Mouse (Mus musculus) intestine, embryonic 15.5 days (tissue): Measurements from ENCODE around the gene Prrt1. TPM values are rescaled to one million over a fixed set of nuclear protein-coding genes. Genes with fewer than 3 reads are reported as not detected.

Experiments
- ATAC-seq: fragments of 200-750 bp; cut with Nextera tagmentation; 2 replicates; pipeline ENCODE4 v1.8.0; 2017; ENCODE audit warnings: moderate TSS enrichment, moderate library complexity
- H3K27ac ChIP-seq: fragments of 300-500 bp; sonication (generic); 2 replicates; pipeline ENCODE4 v1.5.1; 2015; ENCODE audit warnings: mild to moderate bottlenecking, inconsistent platforms
- H3K27me3 ChIP-seq: fragments of 300-500 bp; sonication (generic); replicated peaks from 2 replicates; pipeline ENCODE4 v1.6.1; 2015; ENCODE audit warnings: inconsistent platforms
- H3K36me3 ChIP-seq: fragments of 300-500 bp; sonication (generic); 2 replicates; pipeline ENCODE4 v1.6.1; 2015; ENCODE audit warnings: inconsistent platforms
- H3K4me1 ChIP-seq: fragments of 300-500 bp; sonication (generic); replicated peaks from 2 replicates; pipeline ENCODE4 v1.6.1; 2015; ENCODE audit warnings: inconsistent platforms
- H3K4me2 ChIP-seq: fragments of 300-500 bp; sonication (generic); replicated peaks from 2 replicates; pipeline ENCODE4 v1.6.1; 2015; ENCODE audit warnings: mild to moderate bottlenecking, inconsistent platforms
- H3K4me3 ChIP-seq: fragments of 300-500 bp; sonication (generic); replicated peaks from 2 replicates; pipeline ENCODE4 v1.5.1; 2015; ENCODE audit warnings: inconsistent platforms
- H3K9ac ChIP-seq: fragments of 300-500 bp; sonication (generic); 2 replicates; pipeline ENCODE4 v1.6.1; 2015; ENCODE audit warnings: inconsistent platforms
- H3K9me3 ChIP-seq: fragments of 300-500 bp; sonication (generic); 2 replicates; pipeline ENCODE4 v1.6.1; 2016; ENCODE audit warnings: inconsistent platforms
- WGBS: fragments of 180-500 bp; shearing (Covaris S2); methylation state at CpG from one replicate; pipeline ENCODE4 v1.1.7; 2015; 5-methylcytosine and 5-hydroxymethylcytosine counted together
- polyA plus RNA-seq: library from polyadenylated mRNA; unstranded; fragments of >200 nt; fragmentation: Nextera tagmentation; extraction: Ambion mirVana; gene quantifications from 2 replicates; pipeline ENCODE4 v1.2.1, GENCODE M21; 2015

The Prrt1 gene
- polyA plus RNA-seq, 1 experiment from 2014 or later, result 0.49 TPM

DNA sequence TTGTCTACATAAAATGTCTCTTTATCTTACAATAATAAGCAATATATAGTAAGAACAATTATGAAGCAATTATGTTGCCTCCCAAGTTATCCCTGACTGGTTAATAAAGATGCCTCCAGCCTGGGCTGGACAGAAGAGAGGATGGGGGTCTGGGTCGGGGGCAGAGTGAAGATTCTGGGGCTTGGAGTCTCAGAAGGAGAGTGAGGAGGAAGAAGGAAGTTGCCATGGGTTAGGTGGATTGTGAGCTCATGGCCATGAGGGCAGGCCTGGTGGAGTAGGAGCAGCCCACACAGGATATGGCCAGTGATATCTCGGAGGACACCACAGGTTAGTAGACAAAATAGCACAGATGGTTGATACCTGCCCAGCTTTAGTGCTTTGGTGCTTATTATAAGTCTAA, 28.8 kb downstream of the Prrt1 start:
- WGBS, result 82% methylated on average over 2 of the region's 2 CpGs
- no peak overlapping the region for H3K4me3 ChIP-seq

DNA sequence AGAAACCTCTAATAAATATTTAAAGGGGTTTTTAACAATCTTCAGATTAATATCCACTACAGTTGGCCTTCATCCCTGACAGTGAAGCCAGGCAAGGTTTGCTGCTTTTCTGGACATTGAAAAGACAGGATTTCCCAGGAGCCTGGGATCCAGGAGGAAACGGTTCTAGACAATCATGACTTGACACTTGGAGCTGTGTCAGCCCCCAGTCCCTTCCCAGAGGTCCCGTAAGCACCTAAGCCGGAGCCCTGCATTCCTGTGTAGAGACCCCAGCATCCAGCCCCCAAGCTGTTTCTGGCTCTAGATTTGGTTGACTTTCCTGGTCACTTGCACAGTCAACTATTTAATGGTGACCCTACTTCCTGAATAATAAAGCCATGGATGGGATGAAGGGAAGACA, 29.3 kb downstream of the Prrt1 start:
- no peaks in the 10 kb centered on the region for H3K36me3 ChIP-seq
- 80% methylated on average over 3 of the region's 3 CpGs for WGBS
- peaks cover 47% of the 10 kb centered on the region for H3K4me1 ChIP-seq
- no peak overlapping the region for H3K4me3 ChIP-seq
- H3K27ac ChIP-seq, result no peak overlapping the region
- H3K4me2 ChIP-seq, result no peak overlapping the region
- peaks cover 13% of the 10 kb centered on the region; the same call in 1 of the 2 replicates for H3K27me3 ChIP-seq
- ATAC-seq, result no peak
- no peak overlapping the region for H3K9ac ChIP-seq
- H3K9me3 ChIP-seq, result no peaks in the 10 kb centered on the region

More for the DNA sequence above, 28.8 kb downstream of the Prrt1 start:
- Histone ChIP-seq H3K27ac (no peak overlapping the region), H3K36me3 (no peaks in the 10 kb centered on the region), H3K4me1 (peaks cover 47% of the 10 kb centered on the region), H3K9me3 (no peaks in the 10 kb centered on the region), H3K27me3 (peaks cover 13% of the 10 kb centered on the region; the same call in 1 of the 2 replicates), H3K4me2 (no peak overlapping the region), H3K9ac (no peak overlapping the region)
- ATAC-seq, result no peak

DNA sequence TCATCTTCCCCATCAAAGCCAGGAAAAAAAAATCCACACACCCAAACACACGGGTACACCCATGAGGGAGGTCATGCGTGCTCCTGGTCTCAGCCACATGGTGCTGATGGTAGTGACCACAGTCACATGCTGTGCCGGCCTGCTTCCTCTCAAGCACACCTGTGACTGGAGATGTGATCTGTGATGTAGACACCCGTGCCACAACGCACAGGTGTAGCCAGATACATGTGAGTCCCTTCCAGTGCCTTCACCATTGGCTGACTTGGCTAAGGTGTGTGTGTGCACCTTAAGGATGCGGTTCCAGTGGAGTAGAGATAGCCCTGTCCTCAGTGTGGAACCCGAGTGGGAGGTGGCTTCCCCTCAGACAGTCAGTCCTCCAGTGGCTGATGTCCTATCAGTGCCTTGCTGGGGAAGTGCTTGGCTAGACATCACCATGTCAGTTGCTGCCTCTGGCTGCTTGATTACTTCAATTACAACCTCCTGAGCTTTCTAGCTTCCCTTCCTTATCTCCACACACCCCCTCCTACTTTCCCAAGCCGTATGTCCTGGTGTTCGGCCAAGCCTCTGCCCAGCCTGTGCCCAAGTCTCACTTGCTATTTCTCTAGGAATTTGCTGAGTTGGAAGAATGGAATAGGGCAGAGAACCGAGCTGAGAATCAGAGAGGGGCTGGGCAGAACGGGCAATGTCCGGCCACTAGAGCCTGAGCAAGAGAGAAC, 30.0 kb downstream of the Prrt1 start:
- no peaks in the 10 kb centered on the region for H3K9me3 ChIP-seq
- no peak for ATAC-seq
- H3K4me2 ChIP-seq, result 0 out of 2 replicates have a peak overlapping the region, but pooled peaks have one; percentile 1
- no peak overlapping the region for H3K4me3 ChIP-seq
- H3K27me3 ChIP-seq, result peaks cover 13% of the 10 kb centered on the region; the same call in 1 of the 2 replicates
- no peak overlapping the region for H3K9ac ChIP-seq
- 54% methylated on average over 12 of the region's 12 CpGs for WGBS
- H3K27ac ChIP-seq, result no peak overlapping the region
- H3K36me3 ChIP-seq, result no peaks in the 10 kb centered on the region
- peaks cover 47% of the 10 kb centered on the region for H3K4me1 ChIP-seq

DNA sequence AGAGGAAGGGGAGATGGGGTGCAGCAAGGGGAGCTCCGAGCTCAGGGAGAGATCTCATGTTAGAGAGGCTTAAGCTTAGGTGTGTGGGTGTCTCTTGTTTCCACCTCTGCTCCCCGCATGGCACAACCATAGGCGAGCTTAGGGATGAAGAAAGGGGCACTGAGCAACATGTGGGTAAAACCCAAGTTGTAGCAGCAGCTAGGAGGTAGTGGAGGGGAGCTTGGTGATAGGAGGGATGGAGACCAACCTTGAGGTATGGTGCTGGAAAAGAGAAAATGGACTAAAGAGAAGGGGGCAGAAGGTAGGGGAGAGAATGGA, 30.5 kb downstream of the Prrt1 start:
- ATAC-seq, result no peak
- WGBS, result 63% methylated on average over 3 of the region's 3 CpGs
- Histone ChIP-seq H3K9me3 (no peaks in the 10 kb centered on the region), H3K9ac (no peak overlapping the region), H3K27me3 (peaks cover 13% of the 10 kb centered on the region; the same call in 1 of the 2 replicates), H3K36me3 (no peaks in the 10 kb centered on the region), H3K4me2 (0 out of 2 replicates have a peak overlapping the region, but pooled peaks have one; percentile 1), H3K4me3 (no peak overlapping the region), H3K27ac (no peak overlapping the region), H3K4me1 (peaks cover 43% of the 10 kb centered on the region)

DNA sequence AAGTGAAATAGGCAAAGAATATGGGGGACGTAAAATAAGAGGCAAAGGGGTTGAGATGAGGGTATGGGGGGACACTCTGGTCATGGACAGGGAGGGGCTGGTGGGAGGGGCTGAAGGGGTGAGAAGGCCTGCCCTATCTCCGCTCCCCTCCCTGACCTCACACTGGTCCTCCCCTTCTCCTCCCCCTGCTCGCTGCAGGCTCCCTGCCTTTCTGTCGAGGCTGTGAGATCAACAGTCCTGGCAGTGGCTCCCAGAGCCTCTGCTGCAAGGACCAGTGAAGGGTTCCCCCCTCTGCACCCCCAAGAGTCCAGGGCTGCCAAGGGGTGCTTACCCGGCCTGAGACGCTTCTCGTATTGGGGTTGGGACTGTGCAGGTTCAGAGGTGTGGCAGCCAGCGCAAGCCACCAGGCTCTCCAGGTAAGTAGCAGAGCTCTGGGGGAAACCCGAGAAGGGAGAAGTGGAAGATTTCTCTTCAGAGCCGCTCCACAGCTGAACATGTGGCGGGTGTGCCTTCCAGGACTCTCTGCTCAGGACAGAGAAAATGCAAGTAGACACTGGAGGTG, 31.0 kb downstream of the Prrt1 start:
- H3K27ac ChIP-seq, result peak overlapping the region; percentile 36; the same call in 1 of the 2 replicates

DNA sequence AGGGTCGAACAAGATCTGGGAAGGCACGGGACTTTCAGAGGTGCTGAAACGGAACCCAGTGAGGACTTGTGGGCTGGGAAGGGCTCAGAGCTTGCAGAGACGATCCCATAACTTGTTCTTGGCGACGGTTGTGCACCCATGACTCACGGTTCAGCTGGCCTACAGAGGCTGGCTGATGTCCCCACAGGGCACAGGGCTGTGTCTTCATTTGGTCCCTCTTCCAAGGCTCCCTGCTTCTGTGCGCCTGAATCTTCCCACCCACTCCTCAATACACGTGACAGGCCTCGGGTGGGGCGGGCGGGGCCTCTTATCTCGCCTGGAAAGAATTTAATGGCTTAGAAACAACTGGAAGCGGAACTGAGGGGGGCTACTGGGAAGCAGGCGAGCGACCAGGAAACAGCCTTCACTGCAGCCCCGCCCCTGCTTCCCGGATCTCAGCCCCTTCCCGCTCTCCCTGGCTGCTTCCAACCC, 31.8 kb downstream of the Prrt1 start:
- peak; percentile 61 for ATAC-seq
- Histone ChIP-seq H3K27ac (0 out of 2 replicates have a peak overlapping the region, but pooled peaks have one; percentile 36), H3K4me3 (peak overlapping the region; percentile 18; the same call in 1 of the 2 replicates), H3K27me3 (peaks cover 13% of the 10 kb centered on the region; the same call in 1 of the 2 replicates), H3K9me3 (no peaks in the 10 kb centered on the region), H3K36me3 (no peaks in the 10 kb centered on the region), H3K4me2 (peak overlapping the region; percentile 58), H3K4me1 (peaks cover 31% of the 10 kb centered on the region), H3K9ac (peak overlapping the region; percentile 13; the same call in 1 of the 2 replicates)
- WGBS, result 3% methylated on average over 19 of the region's 19 CpGs

More for the DNA sequence above, 31.0 kb downstream of the Prrt1 start:
- H3K27me3 ChIP-seq, result peaks cover 13% of the 10 kb centered on the region; the same call in 1 of the 2 replicates
- H3K4me3 ChIP-seq, result 0 out of 2 replicates have a peak overlapping the region, but pooled peaks have one; percentile 11
- H3K4me1 ChIP-seq, result peaks cover 39% of the 10 kb centered on the region
- no peaks in the 10 kb centered on the region for H3K9me3 ChIP-seq
- H3K36me3 ChIP-seq, result no peaks in the 10 kb centered on the region
- peak; percentile 12; the same call in 1 of the 2 replicates for ATAC-seq
- no peak overlapping the region for H3K9ac ChIP-seq
- peak overlapping the region; percentile 58 for H3K4me2 ChIP-seq
- WGBS, result 36% methylated on average over 11 of the region's 11 CpGs

DNA sequence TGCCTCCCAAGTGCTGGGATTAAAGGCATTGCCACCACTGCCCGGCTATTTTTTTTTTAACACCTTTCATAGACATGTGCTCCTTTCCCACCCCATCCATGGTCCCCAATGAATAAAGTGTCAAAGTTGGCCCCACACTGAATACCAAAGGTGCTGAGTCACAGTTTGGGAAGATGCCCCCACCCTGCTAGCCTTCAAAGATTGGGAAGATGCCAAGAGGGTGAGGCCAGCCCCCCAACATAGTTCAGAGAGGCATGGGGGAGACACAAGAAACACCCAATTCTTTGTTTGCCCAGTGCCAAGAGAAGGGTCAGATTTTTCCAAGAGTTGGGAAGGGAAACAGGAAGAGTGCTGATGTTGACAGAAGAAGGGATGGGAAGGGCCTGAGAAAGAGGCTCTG, 33.1 kb downstream of the Prrt1 start:
- peaks cover 13% of the 10 kb centered on the region; the same call in 1 of the 2 replicates for H3K27me3 ChIP-seq
- no peak overlapping the region for H3K4me2 ChIP-seq
- H3K4me1 ChIP-seq, result peaks cover 22% of the 10 kb centered on the region
- ATAC-seq, result no peak
- H3K27ac ChIP-seq, result no peak overlapping the region
- no peaks in the 10 kb centered on the region for H3K36me3 ChIP-seq
- no peak overlapping the region for H3K9ac ChIP-seq
- WGBS, result 93% methylated on average over 1 of the region's 1 CpGs
- no peaks in the 10 kb centered on the region for H3K9me3 ChIP-seq
- H3K4me3 ChIP-seq, result no peak overlapping the region

DNA sequence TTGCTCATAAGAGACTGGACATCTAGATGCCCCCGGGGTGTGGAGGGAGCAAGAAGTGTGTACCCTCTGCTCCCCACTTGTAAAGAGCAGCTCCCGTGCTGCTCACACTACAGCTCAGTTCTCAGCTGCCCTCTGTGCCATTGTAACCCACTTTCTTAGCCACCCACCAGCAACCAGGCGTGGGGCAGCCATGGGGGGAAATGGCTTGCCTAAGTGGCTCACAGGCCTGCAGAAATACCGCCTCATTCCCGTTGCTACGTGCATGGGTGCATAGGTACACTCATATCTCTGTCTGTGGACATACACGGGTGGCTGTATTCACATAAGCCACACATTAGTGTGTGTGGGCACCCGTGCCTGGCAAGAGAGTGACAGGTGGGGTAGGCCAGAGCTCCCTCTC, 33.6 kb downstream of the Prrt1 start:
- 84% methylated on average over 8 of the region's 8 CpGs for WGBS
- ATAC-seq, result no peak
- no peaks in the 10 kb centered on the region for H3K9me3 ChIP-seq
- no peak overlapping the region for H3K27ac ChIP-seq
- H3K4me1 ChIP-seq, result peaks cover 22% of the 10 kb centered on the region
- no peak overlapping the region for H3K4me2 ChIP-seq
- peaks cover 13% of the 10 kb centered on the region; the same call in 1 of the 2 replicates for H3K27me3 ChIP-seq
- H3K4me3 ChIP-seq, result no peak overlapping the region
- no peaks in the 10 kb centered on the region for H3K36me3 ChIP-seq
- H3K9ac ChIP-seq, result no peak overlapping the region

DNA sequence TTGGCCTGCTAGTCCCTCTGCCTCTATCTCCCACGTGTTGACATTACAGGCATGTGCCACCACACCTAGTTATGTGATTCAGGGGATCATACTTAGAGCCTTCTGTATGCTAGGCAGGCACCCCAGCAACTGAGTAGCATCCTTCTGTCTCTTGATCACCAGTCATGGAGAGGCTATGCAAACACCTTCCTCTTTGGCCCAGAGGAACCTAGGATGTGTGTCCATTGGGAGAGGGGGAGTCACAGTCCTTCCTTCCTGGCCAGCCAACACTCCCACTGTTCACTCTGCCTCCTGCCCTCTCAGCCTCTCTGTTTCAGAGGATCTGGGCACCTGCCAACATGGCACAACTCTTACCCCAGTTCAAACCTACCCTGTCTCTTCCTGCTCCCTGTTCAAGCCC, 34.2 kb downstream of the Prrt1 start:
- ATAC-seq, result no peak
- WGBS, result 26% methylated on average over 1 of the region's 1 CpGs
- peaks cover 13% of the 10 kb centered on the region; the same call in 1 of the 2 replicates for H3K27me3 ChIP-seq

DNA sequence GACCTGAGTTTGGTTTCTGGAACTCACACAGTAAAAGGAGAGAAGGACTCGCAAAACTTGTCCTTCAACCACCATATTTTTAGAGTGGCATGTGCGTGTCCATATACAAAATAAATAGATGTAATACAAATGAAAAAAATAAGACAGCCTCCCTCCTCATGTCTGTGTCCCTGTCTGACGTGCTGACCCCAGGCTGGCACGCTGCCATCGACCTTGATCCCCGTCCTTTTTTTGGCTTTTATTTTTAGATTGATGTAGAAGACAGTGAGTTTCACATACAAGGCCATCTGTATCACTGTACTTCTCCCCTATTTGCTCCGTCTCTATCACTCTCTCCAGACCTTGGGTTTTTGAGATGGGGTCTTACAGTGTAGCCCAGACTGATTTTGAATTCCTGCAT, 35.1 kb downstream of the Prrt1 start:
- no peak for ATAC-seq
- peaks cover 19% of the 10 kb centered on the region for H3K4me1 ChIP-seq
- H3K36me3 ChIP-seq, result no peaks in the 10 kb centered on the region
- H3K27me3 ChIP-seq, result peaks cover 9% of the 10 kb centered on the region
- no peak overlapping the region for H3K4me3 ChIP-seq
- no peak overlapping the region for H3K9ac ChIP-seq
- no peak overlapping the region for H3K4me2 ChIP-seq
- WGBS, result 69% methylated on average over 7 of the region's 7 CpGs
- H3K9me3 ChIP-seq, result no peaks in the 10 kb centered on the region
- H3K27ac ChIP-seq, result no peak overlapping the region

More for the DNA sequence above, 34.2 kb downstream of the Prrt1 start:
- no peak overlapping the region for H3K4me2 ChIP-seq
- peaks cover 22% of the 10 kb centered on the region for H3K4me1 ChIP-seq
- no peaks in the 10 kb centered on the region for H3K36me3 ChIP-seq
- no peaks in the 10 kb centered on the region for H3K9me3 ChIP-seq
- H3K27ac ChIP-seq, result no peak overlapping the region
- H3K4me3 ChIP-seq, result no peak overlapping the region
- no peak overlapping the region for H3K9ac ChIP-seq

DNA sequence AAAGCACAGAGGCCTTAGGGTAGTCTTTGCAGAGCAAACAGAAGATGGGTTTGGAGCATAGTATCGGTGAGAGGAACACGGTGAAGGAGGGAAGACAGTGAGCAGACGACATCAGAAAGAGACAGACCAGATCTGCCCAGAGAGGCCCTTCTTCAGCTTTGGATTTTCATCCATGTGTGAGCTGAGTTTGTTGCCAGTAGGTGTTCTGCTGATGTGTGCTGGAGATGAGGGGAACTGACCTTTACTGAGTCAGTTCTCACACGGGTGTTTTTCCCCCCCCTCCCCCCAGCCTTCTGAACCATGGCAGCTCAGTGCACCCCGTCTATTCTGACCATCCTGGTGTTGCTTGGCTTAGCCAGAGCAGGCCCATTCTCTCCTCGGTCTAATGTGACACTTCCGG, 40.9 kb downstream of the Prrt1 start, which contains the start of gene Tnxb:
TSS of gene Tnxb (plus strand) at position 301 of the 400 bp plus-strand sequence.
- ATAC-seq, result no peak
- Histone ChIP-seq H3K4me3 (peak within 1 kb of the TSS; percentile 31), H3K36me3 (no peaks in the 10 kb centered on the region), H3K9ac (peak within 1 kb of the TSS; percentile 36), H3K27ac (0 out of 2 replicates have a peak within 1 kb of the TSS, but pooled peaks have one; percentile 13), H3K9me3 (no peaks in the 10 kb centered on the region), H3K4me1 (peaks cover 18% of the 10 kb centered on the region), H3K4me2 (peak within 1 kb of the TSS; percentile 79), H3K27me3 (peaks cover 38% of the 10 kb centered on the region)
- WGBS, result 56% methylated on average over 7 of the region's 7 CpGs
